Mouse (Mus musculus): ENCODE measurements around the gene Rsad2.

The Rsad2 gene

GRCm38 (mm10) chr12:26401696-26402470 lies 54.4 kb downstream of the Rsad2 start:
- DNase-seq (ENCODE audit: low read depth, low spot score): no peak

GRCm38 (mm10) chr12:26401254-26401653 lies 55.0 kb downstream of the Rsad2 start:
- DNase-seq (ENCODE audit: low read depth, low spot score): no peak

DNA sequence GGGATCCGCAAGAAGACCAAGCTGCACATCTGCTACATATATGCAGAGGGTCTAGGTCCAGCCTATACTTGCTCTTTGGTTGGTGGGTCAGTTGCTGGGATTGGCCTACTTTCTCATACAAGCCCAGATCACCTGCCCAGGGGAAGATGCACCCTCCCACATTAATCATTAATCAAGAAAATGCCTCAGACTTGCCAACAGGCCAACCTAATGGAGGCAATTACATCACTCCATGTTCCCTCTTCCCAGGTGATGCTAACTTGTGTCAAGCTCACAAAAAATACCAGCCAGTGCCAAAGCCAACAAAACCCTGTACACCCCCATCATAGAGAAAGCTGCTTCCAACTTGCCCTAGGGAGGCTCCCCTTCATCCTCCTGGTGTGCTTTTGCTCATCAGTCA lies 55.5 kb downstream of the Rsad2 start:
- DNase-seq (ENCODE audit: low read depth, low spot score): no peak

GRCm38 (mm10) chr12:26399391-26399790 lies 56.9 kb downstream of the Rsad2 start:
- DNase-seq (ENCODE audit: low read depth, low spot score): no peak

DNA sequence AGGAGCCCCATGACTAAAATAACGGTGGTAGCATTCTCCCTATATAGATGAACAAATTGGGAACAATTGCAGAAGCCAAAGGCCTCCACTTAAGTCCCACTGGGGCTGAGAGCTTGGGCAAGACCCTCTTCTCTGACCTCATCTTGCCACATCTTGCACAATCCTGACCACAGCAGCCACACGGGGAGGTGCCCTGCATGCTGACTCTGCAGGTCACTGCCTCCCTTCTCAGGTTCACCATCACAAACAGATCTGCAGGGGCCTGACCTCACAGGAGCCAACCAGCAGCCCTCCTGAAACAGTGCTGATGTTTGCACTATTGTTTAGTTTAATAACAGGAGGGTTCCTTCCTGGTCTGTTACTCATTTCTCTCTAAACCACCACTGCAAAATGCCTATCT lies 57.7 kb downstream of the Rsad2 start:
- DNase-seq (ENCODE audit: low read depth, low spot score): no peak

GRCm38 (mm10) chr12:26394485-26395470 lies 61.5 kb downstream of the Rsad2 start:
- DNase-seq (ENCODE audit: low read depth, low spot score): no peak

DNA sequence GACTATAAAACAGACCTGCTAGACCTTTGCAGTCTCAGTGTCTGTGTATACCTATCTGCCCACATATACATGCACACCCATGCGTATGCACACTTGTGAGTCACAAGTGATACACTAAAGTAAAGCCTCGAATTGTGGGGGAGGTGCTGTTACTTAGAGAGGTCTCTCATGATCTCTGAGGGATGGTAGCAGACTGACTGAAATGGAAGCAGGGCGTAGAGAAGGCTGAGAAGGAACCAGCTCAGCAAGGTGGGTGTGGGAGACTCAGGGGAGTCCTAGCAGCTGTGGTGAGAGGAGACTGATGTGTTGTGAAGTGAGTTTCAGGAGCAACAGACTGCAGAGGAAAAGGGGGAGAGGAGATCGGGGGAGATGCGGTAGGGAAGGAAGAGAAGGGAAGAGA lies 63.0 kb downstream of the Rsad2 start:
- no peak for DNase-seq (ENCODE audit: low read depth, low spot score)
